Mouse (Mus musculus): ENCODE results near the gene Nme8. TPM values are rescaled to one million over a fixed set of nuclear protein-coding genes. Genes with fewer than 3 reads are reported as not detected.

Gene Nme8
- total RNA-seq, 1 experiment, result not detected

- Histone ChIP-seq H3K4me1 (ENCODE audit: control insufficient read depth in 2 of 2, insufficient read depth in 2 of 2, low read length in 2 of 2, poor library complexity in 1 of 2) (no peaks in the 10 kb centered on the region), H3K27ac (ENCODE audit: insufficient read depth, low read depth, low read length, poor library complexity, severe bottlenecking) (no peak overlapping the region), H3K4me3 (ENCODE audit: insufficient read depth in 1 of 2, low read depth in 1 of 2, low read length in 2 of 2, poor library complexity in 1 of 2, severe bottlenecking in 1 of 2) (no peak overlapping the region), H3K36me3 (ENCODE audit: control insufficient read depth, insufficient read depth, low read length, poor library complexity, severe bottlenecking) (no peaks in the 10 kb centered on the region), H3K9me3 (ENCODE audit: control insufficient read depth, insufficient read depth, low read depth, low read length) (no peaks in the 10 kb centered on the region), H3K9ac (ENCODE audit: insufficient read depth, low read depth, low read length, poor library complexity, severe bottlenecking) (no peak overlapping the region)
- DNase-seq (ENCODE audit: low read depth, low spot score), result no peak
- TF ChIP-seq CHD2 (IDR thresholded peaks at IDR 0.05; ENCODE audit: low read depth, low read length) (no peak), HCFC1 (IDR thresholded peaks at IDR 0.05; ENCODE audit: borderline replicate concordance, insufficient read depth, low read length) (no peak), MAFK (IDR thresholded peaks at IDR 0.05; ENCODE audit: insufficient read depth, low read depth, low read length) (no peak), ZC3H11A (IDR thresholded peaks at IDR 0.05; ENCODE audit: borderline replicate concordance, low read depth, low read length) (no peak), ZNF384 (IDR thresholded peaks at IDR 0.05; ENCODE audit: low read depth, low read length) (no peak)
- in situ Hi-C loops (cut with MboI; ENCODE audit: low sequenced_read_pairs in 2 of 2, unreplicated experiment in 2 of 2), result loop anchor here in 1 of 2 experiments (25.0 kb wide), 1 partner anchor 568 kb away; no protein-coding TSS in a partner anchor
These were observed 21.4 kb upstream of the Nme8 start for GRCm38 (mm10) chr13:19718954-19719353.

DNA sequence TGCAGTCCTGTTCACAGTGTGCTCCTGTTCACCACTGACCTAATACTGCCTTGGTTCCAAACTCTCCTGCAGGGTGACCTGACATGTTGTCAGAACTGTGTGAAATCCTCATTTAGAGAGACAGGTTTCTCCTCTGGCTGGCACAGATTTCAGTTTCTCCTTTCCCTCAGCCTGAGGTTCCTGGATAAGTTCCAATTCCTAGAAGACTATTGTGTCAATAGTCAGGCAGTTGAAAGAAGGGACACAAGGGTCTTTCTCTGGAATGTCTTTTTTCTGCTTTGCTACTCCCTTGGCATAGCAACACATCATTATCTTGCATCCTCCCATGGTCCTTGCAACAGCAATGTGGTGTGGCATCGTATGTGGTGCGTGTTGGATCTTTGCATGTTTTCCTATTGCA lies 19.6 kb upstream of the Nme8 start:
- TF ChIP-seq MAFK (IDR thresholded peaks at IDR 0.05; ENCODE audit: insufficient read depth, low read depth, low read length) (no peak), CHD2 (IDR thresholded peaks at IDR 0.05; ENCODE audit: low read depth, low read length) (no peak), HCFC1 (IDR thresholded peaks at IDR 0.05; ENCODE audit: borderline replicate concordance, insufficient read depth, low read length) (no peak), ZNF384 (IDR thresholded peaks at IDR 0.05; ENCODE audit: low read depth, low read length) (no peak), ZC3H11A (IDR thresholded peaks at IDR 0.05; ENCODE audit: borderline replicate concordance, low read depth, low read length) (no peak)
- DNase-seq (ENCODE audit: low read depth, low spot score), result no peak
- no peak overlapping the region for H3K4me3 ChIP-seq (ENCODE audit: insufficient read depth in 1 of 2, low read depth in 1 of 2, low read length in 2 of 2, poor library complexity in 1 of 2, severe bottlenecking in 1 of 2)
- H3K9ac ChIP-seq (ENCODE audit: insufficient read depth, low read depth, low read length, poor library complexity, severe bottlenecking), result no peak overlapping the region
- H3K4me1 ChIP-seq (ENCODE audit: control insufficient read depth in 2 of 2, insufficient read depth in 2 of 2, low read length in 2 of 2, poor library complexity in 1 of 2), result no peaks in the 10 kb centered on the region
- no peak overlapping the region for H3K27ac ChIP-seq (ENCODE audit: insufficient read depth, low read depth, low read length, poor library complexity, severe bottlenecking)
- H3K36me3 ChIP-seq (ENCODE audit: control insufficient read depth, insufficient read depth, low read length, poor library complexity, severe bottlenecking), result no peaks in the 10 kb centered on the region
- no peaks in the 10 kb centered on the region for H3K9me3 ChIP-seq (ENCODE audit: control insufficient read depth, insufficient read depth, low read depth, low read length)
- in situ Hi-C loops (cut with MboI; ENCODE audit: low sequenced_read_pairs in 2 of 2, unreplicated experiment in 2 of 2), result loop anchor here in 1 of 2 experiments (25.0 kb wide), 1 partner anchor 570 kb away; no protein-coding TSS in a partner anchor

DNA sequence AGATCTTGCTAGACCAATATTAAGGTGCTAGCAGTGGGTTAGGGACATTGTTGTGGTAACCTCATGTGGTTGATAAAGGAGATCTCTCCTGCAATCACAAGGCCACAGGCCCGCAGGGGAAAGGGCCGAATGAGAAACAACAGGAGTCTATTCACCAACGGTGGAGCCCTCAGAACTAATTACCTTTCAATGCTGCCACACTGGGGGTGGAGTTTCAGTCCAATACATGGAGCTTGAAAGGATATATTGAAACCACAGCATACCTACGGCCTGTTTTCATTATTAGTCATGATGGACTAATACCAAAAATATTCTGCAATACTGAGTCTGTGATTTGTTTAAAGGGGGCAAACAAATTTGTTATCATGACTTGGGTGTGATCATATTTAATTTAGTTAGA lies 6.2 kb upstream of the Nme8 start:
- Histone ChIP-seq H3K4me3 (ENCODE audit: insufficient read depth in 1 of 2, low read depth in 1 of 2, low read length in 2 of 2, poor library complexity in 1 of 2, severe bottlenecking in 1 of 2) (no peak overlapping the region), H3K4me1 (ENCODE audit: control insufficient read depth in 2 of 2, insufficient read depth in 2 of 2, low read length in 2 of 2, poor library complexity in 1 of 2) (no peaks in the 10 kb centered on the region), H3K36me3 (ENCODE audit: control insufficient read depth, insufficient read depth, low read length, poor library complexity, severe bottlenecking) (no peaks in the 10 kb centered on the region), H3K9me3 (ENCODE audit: control insufficient read depth, insufficient read depth, low read depth, low read length) (no peaks in the 10 kb centered on the region), H3K9ac (ENCODE audit: insufficient read depth, low read depth, low read length, poor library complexity, severe bottlenecking) (no peak overlapping the region), H3K27ac (ENCODE audit: insufficient read depth, low read depth, low read length, poor library complexity, severe bottlenecking) (no peak overlapping the region)
- DNase-seq (ENCODE audit: low read depth, low spot score), result no peak
- TF ChIP-seq ZC3H11A (IDR thresholded peaks at IDR 0.05; ENCODE audit: borderline replicate concordance, low read depth, low read length) (no peak), HCFC1 (IDR thresholded peaks at IDR 0.05; ENCODE audit: borderline replicate concordance, insufficient read depth, low read length) (no peak), CHD2 (IDR thresholded peaks at IDR 0.05; ENCODE audit: low read depth, low read length) (no peak), MAFK (IDR thresholded peaks at IDR 0.05; ENCODE audit: insufficient read depth, low read depth, low read length) (no peak), ZNF384 (IDR thresholded peaks at IDR 0.05; ENCODE audit: low read depth, low read length) (no peak)
- in situ Hi-C loops (cut with MboI; ENCODE audit: low sequenced_read_pairs in 2 of 2, unreplicated experiment in 2 of 2), result loop anchor here (10.0 to 25.0 kb wide), 2 partner anchors 583 to 591 kb away; no protein-coding TSS in a partner anchor

DNA sequence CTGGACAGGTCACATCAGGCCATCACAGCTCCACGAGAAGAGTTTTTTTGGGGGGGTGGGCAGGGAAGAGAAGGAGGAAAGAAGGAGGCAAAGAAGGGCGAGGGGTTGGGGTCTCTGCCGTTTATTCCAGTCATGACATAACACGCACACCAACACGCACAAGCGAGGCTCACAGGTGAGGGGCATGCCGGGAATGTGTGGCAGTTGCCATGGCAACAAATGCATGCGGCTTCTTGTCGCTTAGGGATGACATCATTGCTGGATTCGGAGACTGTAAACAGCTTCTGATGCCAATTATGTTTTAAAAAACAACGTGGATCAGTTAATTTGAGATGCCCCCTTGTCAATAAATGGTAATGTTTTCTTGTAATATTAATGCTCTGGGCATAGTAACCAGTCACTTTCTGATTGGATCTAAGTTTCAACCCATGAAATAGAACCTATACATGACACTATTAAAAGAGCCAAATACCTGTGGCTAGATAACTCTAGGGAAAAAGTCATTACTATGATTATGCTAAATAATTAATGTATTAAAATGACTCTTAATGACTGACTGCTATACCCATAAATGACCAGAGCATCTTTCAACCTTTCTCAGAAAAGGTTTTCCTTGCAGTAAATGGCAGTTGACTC lies 4.0 kb upstream of the Nme8 start:
- TF ChIP-seq ZC3H11A (IDR thresholded peaks at IDR 0.05; ENCODE audit: borderline replicate concordance, low read depth, low read length), result no peak
- in situ Hi-C loops (cut with MboI; ENCODE audit: low sequenced_read_pairs in 2 of 2, unreplicated experiment in 2 of 2), result loop anchor here (10.0 to 25.0 kb wide), 2 partner anchors 586 to 593 kb away; no protein-coding TSS in a partner anchor
- no peak overlapping the region for H3K4me3 ChIP-seq (ENCODE audit: insufficient read depth in 1 of 2, low read depth in 1 of 2, low read length in 2 of 2, poor library complexity in 1 of 2, severe bottlenecking in 1 of 2)
- no peak for DNase-seq (ENCODE audit: low read depth, low spot score)
- H3K36me3 ChIP-seq (ENCODE audit: control insufficient read depth, insufficient read depth, low read length, poor library complexity, severe bottlenecking), result no peaks in the 10 kb centered on the region
- no peaks in the 10 kb centered on the region for H3K9me3 ChIP-seq (ENCODE audit: control insufficient read depth, insufficient read depth, low read depth, low read length)
- H3K27ac ChIP-seq (ENCODE audit: insufficient read depth, low read depth, low read length, poor library complexity, severe bottlenecking), result no peak overlapping the region
- H3K4me1 ChIP-seq (ENCODE audit: control insufficient read depth in 2 of 2, insufficient read depth in 2 of 2, low read length in 2 of 2, poor library complexity in 1 of 2), result no peaks in the 10 kb centered on the region
- no peak overlapping the region for H3K9ac ChIP-seq (ENCODE audit: insufficient read depth, low read depth, low read length, poor library complexity, severe bottlenecking)
